Mouse (Mus musculus): ENCODE measurements around the gene Spint2.

GRCm38 (mm10) chr7:29259781-29260730, 21.7 kb downstream of the Spint2 start:
- TF ChIP-seq CTCF (IDR thresholded peaks at IDR 0.05; ENCODE audit: low read depth) (no peak), EP300 (IDR thresholded peaks at IDR 0.05; ENCODE audit: low read depth) (no peak)
